Mouse (Mus musculus): ENCODE measurements at regions not wholly inside any gene's neighbourhood (a gene's known extent, or its start where the extent isn't known, plus 50 kb on each side); places are given as distances from the start of the nearest gene placed in this dataset.
A peak's percentile ranks its signal among the peaks of the same experiment; 100 is the strongest.

DNA sequence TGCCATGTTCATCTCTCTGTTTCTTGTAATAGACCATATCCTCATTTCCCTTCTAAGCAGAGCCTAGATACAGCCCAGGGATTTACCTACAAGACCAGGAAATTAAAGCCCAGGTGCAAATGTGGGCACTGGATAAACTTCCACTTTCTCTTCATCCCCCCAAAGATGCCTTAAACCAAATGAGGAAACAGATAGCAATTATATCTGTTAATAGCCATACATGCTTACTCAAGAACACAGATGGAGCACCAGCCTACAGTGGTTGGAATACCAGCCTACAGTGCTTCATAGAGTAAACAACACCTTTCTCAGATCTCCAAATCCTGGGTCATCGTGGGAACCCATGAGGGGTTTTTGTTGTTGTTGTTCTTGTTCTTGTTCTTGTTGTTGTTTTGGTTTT, 141.5 kb downstream of the Dhx15 start:
- no peaks in the 10 kb centered on the region for H3K36me3 ChIP-seq
- WGBS (ENCODE audit: insufficient replicate concordance) = 58% methylated on average over 1 of the region's 1 CpGs
- no peak for ATAC-seq

GRCm38 (mm10) chr5:52046704-52047103, 143.6 kb downstream of the Dhx15 start:
- no peaks in the 10 kb centered on the region for H3K36me3 ChIP-seq
- H3K4me3 ChIP-seq = no peak overlapping the region
- ATAC-seq = no peak
- no peaks in the 10 kb centered on the region for H3K9me3 ChIP-seq (replicated peaks)
- H3K4me2 ChIP-seq = no peak overlapping the region
- H3K9ac ChIP-seq = no peak overlapping the region
- 32% methylated on average over 3 of the region's 3 CpGs for WGBS (ENCODE audit: insufficient replicate concordance)
- no peaks in the 10 kb centered on the region for H3K4me1 ChIP-seq
- H3K27ac ChIP-seq = no peak overlapping the region
- no peaks in the 10 kb centered on the region for H3K27me3 ChIP-seq (replicated peaks)

More for the DNA sequence above, 141.5 kb downstream of the Dhx15 start:
- no peak overlapping the region for H3K9ac ChIP-seq
- no peaks in the 10 kb centered on the region for H3K9me3 ChIP-seq (replicated peaks)
- no peaks in the 10 kb centered on the region for H3K4me1 ChIP-seq
- H3K4me3 ChIP-seq = no peak overlapping the region
- no peaks in the 10 kb centered on the region for H3K27me3 ChIP-seq (replicated peaks)
- H3K27ac ChIP-seq = no peak overlapping the region
- no peak overlapping the region for H3K4me2 ChIP-seq

GRCm38 (mm10) chr5:52044101-52044500, 146.2 kb downstream of the Dhx15 start:
- H3K36me3 ChIP-seq = no peaks in the 10 kb centered on the region
- no peak overlapping the region for H3K27ac ChIP-seq
- no peaks in the 10 kb centered on the region for H3K9me3 ChIP-seq (replicated peaks)
- no peaks in the 10 kb centered on the region for H3K27me3 ChIP-seq (replicated peaks)
- WGBS (ENCODE audit: insufficient replicate concordance) = 51% methylated on average over 3 of the region's 3 CpGs
- H3K4me3 ChIP-seq = no peak overlapping the region
- no peak overlapping the region for H3K9ac ChIP-seq
- H3K4me1 ChIP-seq = peaks cover 6% of the 10 kb centered on the region
- H3K4me2 ChIP-seq = no peak overlapping the region
- ATAC-seq = no peak

DNA sequence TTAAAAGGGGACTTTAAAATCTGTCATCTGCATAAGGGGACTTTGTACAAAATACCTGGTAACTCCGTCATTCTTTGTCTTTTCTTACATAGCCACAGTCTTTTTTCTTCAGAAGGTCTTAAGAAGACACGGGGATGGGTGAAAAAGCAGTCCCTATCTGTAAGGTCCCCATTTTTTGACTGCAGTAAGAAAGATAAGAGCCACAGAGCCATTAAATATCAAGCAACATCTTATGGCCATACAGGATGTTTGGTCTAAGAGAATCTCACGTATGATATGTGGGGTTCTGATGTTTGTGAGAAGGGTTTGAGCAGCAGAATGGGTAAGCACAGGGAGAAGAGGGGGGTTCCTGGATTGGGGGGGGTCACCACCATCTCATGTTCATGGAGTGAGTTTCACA, 148.9 kb downstream of the Dhx15 start:
- H3K36me3 ChIP-seq = no peaks in the 10 kb centered on the region
- peaks cover 6% of the 10 kb centered on the region for H3K4me1 ChIP-seq
- H3K9ac ChIP-seq = no peak overlapping the region
- 44% methylated on average over 3 of the region's 3 CpGs for WGBS (ENCODE audit: insufficient replicate concordance)
- no peaks in the 10 kb centered on the region for H3K9me3 ChIP-seq (replicated peaks)
- no peaks in the 10 kb centered on the region for H3K27me3 ChIP-seq (replicated peaks)
- ATAC-seq = no peak
- no peak overlapping the region for H3K4me3 ChIP-seq
- no peak overlapping the region for H3K4me2 ChIP-seq
- H3K27ac ChIP-seq = no peak overlapping the region

DNA sequence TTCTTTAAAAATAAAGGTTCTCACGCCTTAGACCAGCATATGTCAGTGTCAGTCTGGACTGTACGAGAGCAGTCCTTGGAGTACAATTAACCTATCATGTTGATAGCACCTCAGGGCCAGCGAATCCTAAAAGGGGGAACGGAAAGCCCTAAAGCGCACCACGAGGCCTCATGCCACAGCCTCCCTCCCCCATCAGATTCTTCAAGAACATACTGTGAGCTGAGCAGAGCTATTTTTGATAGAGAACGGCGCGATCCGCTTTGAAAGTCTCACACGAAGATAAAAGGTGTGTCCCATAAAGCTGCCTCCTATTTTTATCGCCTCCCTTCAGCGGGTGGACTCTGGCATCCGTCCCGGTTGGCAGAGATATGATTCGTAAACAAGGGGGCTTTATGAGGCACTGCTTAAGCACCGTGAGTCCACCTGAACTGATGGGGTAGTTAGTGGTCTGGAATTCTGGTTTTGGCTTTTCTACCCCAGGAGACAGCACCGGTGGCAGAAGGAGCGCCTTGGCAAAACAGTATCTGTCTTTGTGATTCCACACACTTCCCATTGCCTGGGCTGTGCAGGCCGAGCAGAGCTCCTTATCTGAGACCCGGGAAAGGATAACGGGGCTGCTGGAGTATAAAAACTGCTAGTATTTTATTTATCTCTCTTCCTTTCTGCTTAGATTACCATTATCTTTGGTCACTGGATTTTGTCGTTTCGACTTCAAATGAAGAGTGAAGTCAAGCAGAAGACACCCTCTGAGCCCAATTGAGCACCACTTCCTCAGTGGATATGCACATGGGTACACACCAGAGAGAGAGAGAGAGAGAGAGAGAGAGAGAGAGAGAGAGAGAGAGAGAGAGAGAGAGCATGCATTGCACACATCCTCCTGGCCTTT, 149.6 kb downstream of the Dhx15 start:
- H3K4me1 ChIP-seq = peaks cover 6% of the 10 kb centered on the region
- no peak overlapping the region for H3K4me3 ChIP-seq
- no peaks in the 10 kb centered on the region for H3K27me3 ChIP-seq (replicated peaks)
- H3K9ac ChIP-seq = no peak overlapping the region
- H3K9me3 ChIP-seq (replicated peaks) = no peaks in the 10 kb centered on the region
- H3K27ac ChIP-seq = no peak overlapping the region
- no peaks in the 10 kb centered on the region for H3K36me3 ChIP-seq
- 42% methylated on average over 24 of the region's 24 CpGs for WGBS (ENCODE audit: insufficient replicate concordance)
- ATAC-seq = no peak
- H3K4me2 ChIP-seq = peak overlapping the region; percentile 27; the same call in 1 of the 2 replicates

- Histone ChIP-seq H3K4me2 (no peak overlapping the region), H3K27ac (no peak overlapping the region), H3K4me1 (peaks cover under 1% of the 10 kb centered on the region; the same call in 1 of the 2 replicates), H3K9ac (no peak overlapping the region), H3K36me3 (no peaks in the 10 kb centered on the region), H3K27me3 (replicated peaks) (no peaks in the 10 kb centered on the region), H3K9me3 (replicated peaks) (no peaks in the 10 kb centered on the region), H3K4me3 (no peak overlapping the region)
- WGBS (ENCODE audit: insufficient replicate concordance) = 55% methylated on average over 6 of the region's 6 CpGs
- ATAC-seq = no peak
Observed at GRCm38 (mm10) chr5:52035339-52035738, 155.0 kb downstream of the Dhx15 start.

- no peak overlapping the region for H3K27ac ChIP-seq
- no peaks in the 10 kb centered on the region for H3K9me3 ChIP-seq (replicated peaks)
- no peaks in the 10 kb centered on the region for H3K36me3 ChIP-seq
- WGBS (ENCODE audit: insufficient replicate concordance) = 56% methylated on average over 4 of the region's 4 CpGs
- H3K4me3 ChIP-seq = no peak overlapping the region
- H3K4me2 ChIP-seq = no peak overlapping the region
- no peaks in the 10 kb centered on the region for H3K27me3 ChIP-seq (replicated peaks)
- no peak for ATAC-seq
- H3K9ac ChIP-seq = no peak overlapping the region
- H3K4me1 ChIP-seq = no peaks in the 10 kb centered on the region
Observed at GRCm38 (mm10) chr5:52027478-52027877, 162.8 kb downstream of the Dhx15 start.

GRCm38 (mm10) chr5:52026148-52026547, 164.2 kb downstream of the Dhx15 start:
- no peak overlapping the region for H3K27ac ChIP-seq
- H3K4me1 ChIP-seq = no peaks in the 10 kb centered on the region
- H3K36me3 ChIP-seq = no peaks in the 10 kb centered on the region
- H3K27me3 ChIP-seq (replicated peaks) = no peaks in the 10 kb centered on the region
- no peak overlapping the region for H3K9ac ChIP-seq
- H3K4me3 ChIP-seq = no peak overlapping the region
- H3K9me3 ChIP-seq (replicated peaks) = no peaks in the 10 kb centered on the region
- no peak overlapping the region for H3K4me2 ChIP-seq
- WGBS (ENCODE audit: insufficient replicate concordance) = 47% methylated on average over 3 of the region's 3 CpGs
- ATAC-seq = no peak

DNA sequence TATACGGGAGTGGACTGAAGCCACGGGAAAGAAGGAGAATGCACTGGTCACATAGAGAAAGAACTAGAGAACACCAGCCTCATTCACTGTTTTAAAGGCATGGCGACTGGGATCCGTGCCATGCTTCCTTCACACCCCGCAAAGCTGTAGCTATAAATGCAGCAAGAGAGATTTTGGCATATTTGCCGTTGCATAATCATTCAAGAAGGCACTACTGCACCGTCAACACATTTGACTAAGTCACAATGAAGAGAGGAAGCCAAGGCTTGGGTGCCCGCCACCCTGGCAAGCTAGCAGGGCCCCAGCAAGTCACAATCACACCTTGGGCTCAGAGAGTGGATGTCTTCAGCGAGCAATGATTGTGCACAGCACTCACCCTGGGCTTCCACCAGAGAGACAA, 167.1 kb downstream of the Dhx15 start:
- no peaks in the 10 kb centered on the region for H3K36me3 ChIP-seq
- no peak overlapping the region for H3K9ac ChIP-seq
- no peak for ATAC-seq
- no peaks in the 10 kb centered on the region for H3K9me3 ChIP-seq (replicated peaks)
- H3K27ac ChIP-seq = no peak overlapping the region
- no peaks in the 10 kb centered on the region for H3K4me1 ChIP-seq
- WGBS (ENCODE audit: insufficient replicate concordance) = 73% methylated on average over 9 of the region's 9 CpGs
- H3K27me3 ChIP-seq (replicated peaks) = no peaks in the 10 kb centered on the region
- no peak overlapping the region for H3K4me2 ChIP-seq
- H3K4me3 ChIP-seq = no peak overlapping the region

GRCm38 (mm10) chr5:52016992-52017391, 173.3 kb downstream of the Dhx15 start:
- Histone ChIP-seq H3K9me3 (replicated peaks) (no peaks in the 10 kb centered on the region), H3K4me1 (no peaks in the 10 kb centered on the region), H3K27me3 (replicated peaks) (no peaks in the 10 kb centered on the region), H3K36me3 (no peaks in the 10 kb centered on the region), H3K27ac (no peak overlapping the region), H3K4me2 (no peak overlapping the region), H3K9ac (no peak overlapping the region), H3K4me3 (no peak overlapping the region)
- no peak for ATAC-seq
- 44% methylated on average over 3 of the region's 3 CpGs for WGBS (ENCODE audit: insufficient replicate concordance)

GRCm38 (mm10) chr5:52015786-52016185, 174.5 kb downstream of the Dhx15 start:
- Histone ChIP-seq H3K4me2 (no peak overlapping the region), H3K36me3 (no peaks in the 10 kb centered on the region), H3K27ac (no peak overlapping the region), H3K4me3 (no peak overlapping the region), H3K27me3 (replicated peaks) (no peaks in the 10 kb centered on the region), H3K4me1 (no peaks in the 10 kb centered on the region), H3K9ac (no peak overlapping the region), H3K9me3 (replicated peaks) (no peaks in the 10 kb centered on the region)
- no peak for ATAC-seq
- WGBS (ENCODE audit: insufficient replicate concordance) = 35% methylated on average over 6 of the region's 6 CpGs

GRCm38 (mm10) chr5:52010426-52010825, 179.9 kb downstream of the Dhx15 start:
- WGBS (ENCODE audit: insufficient replicate concordance) = 77% methylated on average over 7 of the region's 7 CpGs
- no peak for ATAC-seq
- H3K4me3 ChIP-seq = no peak overlapping the region
- H3K27me3 ChIP-seq (replicated peaks) = no peaks in the 10 kb centered on the region
- H3K4me2 ChIP-seq = no peak overlapping the region
- no peak overlapping the region for H3K27ac ChIP-seq
- H3K36me3 ChIP-seq = no peaks in the 10 kb centered on the region
- no peaks in the 10 kb centered on the region for H3K4me1 ChIP-seq
- H3K9ac ChIP-seq = no peak overlapping the region
- H3K9me3 ChIP-seq (replicated peaks) = no peaks in the 10 kb centered on the region

DNA sequence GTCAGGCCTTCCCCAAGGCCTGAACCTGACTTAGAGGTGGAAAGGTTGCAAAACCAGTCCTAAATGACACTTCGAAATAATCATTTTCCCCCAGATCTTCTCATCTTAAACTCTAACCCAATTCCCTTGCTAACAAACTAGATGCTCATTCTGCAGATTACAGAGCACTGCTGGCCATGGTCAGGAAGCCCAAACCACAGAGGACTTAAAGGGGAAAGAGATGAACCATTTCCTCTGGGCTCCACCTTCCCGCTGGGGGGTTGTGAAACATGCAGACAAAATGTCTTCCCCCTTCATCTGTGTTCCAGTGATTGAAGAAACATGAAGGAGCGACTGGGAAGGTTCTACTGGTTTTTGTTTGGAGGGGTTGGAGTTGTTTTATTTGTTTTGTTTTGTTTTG, 181.4 kb downstream of the Dhx15 start:
- H3K36me3 ChIP-seq = no peaks in the 10 kb centered on the region
- ATAC-seq = no peak

More for the DNA sequence above, 181.4 kb downstream of the Dhx15 start:
- H3K27ac ChIP-seq = no peak overlapping the region
- no peak overlapping the region for H3K4me2 ChIP-seq
- H3K9me3 ChIP-seq (replicated peaks) = no peaks in the 10 kb centered on the region
- H3K4me3 ChIP-seq = no peak overlapping the region
- H3K9ac ChIP-seq = no peak overlapping the region
- no peaks in the 10 kb centered on the region for H3K4me1 ChIP-seq
- no peaks in the 10 kb centered on the region for H3K27me3 ChIP-seq (replicated peaks)
- WGBS (ENCODE audit: insufficient replicate concordance) = 11% methylated on average over 3 of the region's 3 CpGs
